Mouse (Mus musculus): ENCODE measurements at regions not wholly inside any gene's neighbourhood (a gene's known extent, or its start where the extent isn't known, plus 50 kb on each side); places are given as distances from the start of the nearest gene placed in this dataset.

GRCm38 (mm10) chr10:91545421-91545820 is 364.3 kb upstream of the Tmpo start:
- H3K9ac ChIP-seq (ENCODE audit: low read length): no peak overlapping the region
- no peak overlapping the region for H3K27ac ChIP-seq (replicated peaks in 1 of 2; ENCODE audit: control insufficient read depth in 1 of 2, insufficient read depth in 1 of 2, low read depth in 2 of 2, low read length in 2 of 2)
- H3K4me1 ChIP-seq (ENCODE audit: control insufficient read depth in 2 of 2, insufficient read depth in 2 of 2, low read length in 2 of 2): peaks cover 0 to 2% of the 10 kb centered on the region in 2 experiments; a peak in 1 of 4 replicates
- H3K36me3 ChIP-seq (ENCODE audit: control insufficient read depth, insufficient read depth, low read length): no peaks in the 10 kb centered on the region
- H3K4me2 ChIP-seq (ENCODE audit: low read length): no peak overlapping the region
- H3K27me3 ChIP-seq (ENCODE audit: control insufficient read depth, insufficient read depth, low read length): no peaks in the 10 kb centered on the region
- 46% methylated on average over 3 of the region's 3 CpGs for WGBS
- no peak overlapping the region for H3K4me3 ChIP-seq (ENCODE audit: control insufficient read depth in 1 of 2, insufficient read depth in 1 of 2, low read depth in 1 of 2, low read length in 2 of 2)
- H3K9me3 ChIP-seq (ENCODE audit: control insufficient read depth, low read length): no peaks in the 10 kb centered on the region
- no peak for ATAC-seq (ENCODE audit: insufficient number of reproducible peaks, insufficient read depth, low FRiP score, low read depth)

GRCm38 (mm10) chr10:91543167-91543918 is 362.2 kb upstream of the Tmpo start:
- no peaks in the 10 kb centered on the region for H3K36me3 ChIP-seq (ENCODE audit: control insufficient read depth, insufficient read depth, low read length)
- H3K27ac ChIP-seq (replicated peaks in 1 of 2; ENCODE audit: control insufficient read depth in 1 of 2, insufficient read depth in 1 of 2, low read depth in 2 of 2, low read length in 2 of 2): no peak overlapping the region
- H3K4me1 ChIP-seq (ENCODE audit: control insufficient read depth in 2 of 2, insufficient read depth in 2 of 2, low read length in 2 of 2): peaks cover 0 to 2% of the 10 kb centered on the region in 2 experiments; a peak in 1 of 4 replicates
- WGBS: 85% methylated on average over 3 of the region's 3 CpGs
- no peak overlapping the region for H3K4me2 ChIP-seq (ENCODE audit: low read length)
- no peaks in the 10 kb centered on the region for H3K27me3 ChIP-seq (ENCODE audit: control insufficient read depth, insufficient read depth, low read length)
- H3K9me3 ChIP-seq (ENCODE audit: control insufficient read depth, low read length): no peaks in the 10 kb centered on the region
- no peak overlapping the region for H3K4me3 ChIP-seq (ENCODE audit: control insufficient read depth in 1 of 2, insufficient read depth in 1 of 2, low read depth in 1 of 2, low read length in 2 of 2)
- H3K9ac ChIP-seq (ENCODE audit: low read length): no peak overlapping the region
- no peak for ATAC-seq (ENCODE audit: insufficient number of reproducible peaks, insufficient read depth, low FRiP score, low read depth)

- H3K9me3 ChIP-seq (ENCODE audit: control insufficient read depth, low read length): no peaks in the 10 kb centered on the region
- no peak overlapping the region for H3K9ac ChIP-seq (ENCODE audit: low read length)
- peaks cover 0 to 2% of the 10 kb centered on the region in 2 experiments; a peak in 1 of 4 replicates for H3K4me1 ChIP-seq (ENCODE audit: control insufficient read depth in 2 of 2, insufficient read depth in 2 of 2, low read length in 2 of 2)
- 13% methylated on average over 9 of the region's 9 CpGs for whole genome bisulfite sequencing
- H3K27me3 ChIP-seq (ENCODE audit: control insufficient read depth, insufficient read depth, low read length): no peaks in the 10 kb centered on the region
- no peaks in the 10 kb centered on the region for H3K36me3 ChIP-seq (ENCODE audit: control insufficient read depth, insufficient read depth, low read length)
- no peak overlapping the region for H3K27ac ChIP-seq (replicated peaks in 1 of 2; ENCODE audit: control insufficient read depth in 1 of 2, insufficient read depth in 1 of 2, low read depth in 2 of 2, low read length in 2 of 2)
- no peak overlapping the region for H3K4me2 ChIP-seq (ENCODE audit: low read length)
- no peak for ATAC-seq (ENCODE audit: insufficient number of reproducible peaks, insufficient read depth, low FRiP score, low read depth)
- H3K4me3 ChIP-seq (ENCODE audit: control insufficient read depth in 1 of 2, insufficient read depth in 1 of 2, low read depth in 1 of 2, low read length in 2 of 2): no peak overlapping the region
These were observed 361.1 kb upstream of the Tmpo start for GRCm38 (mm10) chr10:91542201-91542604.

GRCm38 (mm10) chr10:91537241-91537640 is 356.1 kb upstream of the Tmpo start:
- Histone ChIP-seq H3K9ac (ENCODE audit: low read length) (no peak overlapping the region), H3K36me3 (ENCODE audit: control insufficient read depth, insufficient read depth, low read length) (no peaks in the 10 kb centered on the region), H3K27ac (replicated peaks in 1 of 2; ENCODE audit: control insufficient read depth in 1 of 2, insufficient read depth in 1 of 2, low read depth in 2 of 2, low read length in 2 of 2) (no peak overlapping the region), H3K4me2 (ENCODE audit: low read length) (no peak overlapping the region), H3K4me3 (ENCODE audit: control insufficient read depth in 1 of 2, insufficient read depth in 1 of 2, low read depth in 1 of 2, low read length in 2 of 2) (no peak overlapping the region), H3K27me3 (ENCODE audit: control insufficient read depth, insufficient read depth, low read length) (no peaks in the 10 kb centered on the region), H3K4me1 (ENCODE audit: control insufficient read depth in 2 of 2, insufficient read depth in 2 of 2, low read length in 2 of 2) (no peaks in the 10 kb centered on the region), H3K9me3 (ENCODE audit: control insufficient read depth, low read length) (no peaks in the 10 kb centered on the region)
- ATAC-seq (ENCODE audit: insufficient number of reproducible peaks, insufficient read depth, low FRiP score, low read depth): no peak
- WGBS: 70% methylated on average over 8 of the region's 8 CpGs

GRCm38 (mm10) chr10:91535392-91535791 is 354.3 kb upstream of the Tmpo start:
- H3K27me3 ChIP-seq (ENCODE audit: control insufficient read depth, insufficient read depth, low read length): no peaks in the 10 kb centered on the region
- H3K4me1 ChIP-seq (ENCODE audit: control insufficient read depth in 2 of 2, insufficient read depth in 2 of 2, low read length in 2 of 2): no peaks in the 10 kb centered on the region
- WGBS: 77% methylated on average over 2 of the region's 2 CpGs
- no peak overlapping the region for H3K4me2 ChIP-seq (ENCODE audit: low read length)
- no peak overlapping the region for H3K27ac ChIP-seq (replicated peaks in 1 of 2; ENCODE audit: control insufficient read depth in 1 of 2, insufficient read depth in 1 of 2, low read depth in 2 of 2, low read length in 2 of 2)
- no peak overlapping the region for H3K4me3 ChIP-seq (ENCODE audit: control insufficient read depth in 1 of 2, insufficient read depth in 1 of 2, low read depth in 1 of 2, low read length in 2 of 2)
- H3K9me3 ChIP-seq (ENCODE audit: control insufficient read depth, low read length): no peaks in the 10 kb centered on the region
- ATAC-seq (ENCODE audit: insufficient number of reproducible peaks, insufficient read depth, low FRiP score, low read depth): no peak
- H3K36me3 ChIP-seq (ENCODE audit: control insufficient read depth, insufficient read depth, low read length): no peaks in the 10 kb centered on the region
- H3K9ac ChIP-seq (ENCODE audit: low read length): no peak overlapping the region

GRCm38 (mm10) chr10:91528305-91528704 is 347.2 kb upstream of the Tmpo start:
- WGBS: 79% methylated on average over 2 of the region's 2 CpGs
- H3K27ac ChIP-seq (replicated peaks in 1 of 2; ENCODE audit: control insufficient read depth in 1 of 2, insufficient read depth in 1 of 2, low read depth in 2 of 2, low read length in 2 of 2): no peak overlapping the region

GRCm38 (mm10) chr10:91521168-91521567 is 340.1 kb upstream of the Tmpo start:
- ATAC-seq (ENCODE audit: insufficient number of reproducible peaks, insufficient read depth, low FRiP score, low read depth): no peak

More at GRCm38 (mm10) chr10:91528305-91528704, 347.2 kb upstream of the Tmpo start:
- Histone ChIP-seq H3K9me3 (ENCODE audit: control insufficient read depth, low read length) (0 out of 2 replicates have a peak, but pooled peaks cover 6% of the 10 kb centered on the region), H3K9ac (ENCODE audit: low read length) (no peak overlapping the region), H3K4me1 (ENCODE audit: control insufficient read depth in 2 of 2, insufficient read depth in 2 of 2, low read length in 2 of 2) (no peaks in the 10 kb centered on the region), H3K4me3 (ENCODE audit: control insufficient read depth in 1 of 2, insufficient read depth in 1 of 2, low read depth in 1 of 2, low read length in 2 of 2) (no peak overlapping the region), H3K4me2 (ENCODE audit: low read length) (no peak overlapping the region), H3K36me3 (ENCODE audit: control insufficient read depth, insufficient read depth, low read length) (no peaks in the 10 kb centered on the region), H3K27me3 (ENCODE audit: control insufficient read depth, insufficient read depth, low read length) (no peaks in the 10 kb centered on the region)
- no peak for ATAC-seq (ENCODE audit: insufficient number of reproducible peaks, insufficient read depth, low FRiP score, low read depth)

GRCm38 (mm10) chr10:91515021-91515371 is 333.9 kb upstream of the Tmpo start:
- no peaks in the 10 kb centered on the region for H3K9me3 ChIP-seq (ENCODE audit: control insufficient read depth, low read length)
- H3K27ac ChIP-seq (replicated peaks in 1 of 2; ENCODE audit: control insufficient read depth in 1 of 2, insufficient read depth in 1 of 2, low read depth in 2 of 2, low read length in 2 of 2): no peak overlapping the region
- H3K36me3 ChIP-seq (ENCODE audit: control insufficient read depth, insufficient read depth, low read length): no peaks in the 10 kb centered on the region
- H3K4me3 ChIP-seq (ENCODE audit: control insufficient read depth in 1 of 2, insufficient read depth in 1 of 2, low read depth in 1 of 2, low read length in 2 of 2): no peak overlapping the region
- no peak overlapping the region for H3K9ac ChIP-seq (ENCODE audit: low read length)
- H3K27me3 ChIP-seq (ENCODE audit: control insufficient read depth, insufficient read depth, low read length): no peaks in the 10 kb centered on the region
- no peak for ATAC-seq (ENCODE audit: insufficient number of reproducible peaks, insufficient read depth, low FRiP score, low read depth)
- WGBS: 58% methylated on average over 2 of the region's 2 CpGs
- no peak overlapping the region for H3K4me2 ChIP-seq (ENCODE audit: low read length)
- H3K4me1 ChIP-seq (ENCODE audit: control insufficient read depth in 2 of 2, insufficient read depth in 2 of 2, low read length in 2 of 2): no peaks in the 10 kb centered on the region

More at GRCm38 (mm10) chr10:91521168-91521567, 340.1 kb upstream of the Tmpo start:
- no peaks in the 10 kb centered on the region for H3K27me3 ChIP-seq (ENCODE audit: control insufficient read depth, insufficient read depth, low read length)
- no peaks in the 10 kb centered on the region for H3K4me1 ChIP-seq (ENCODE audit: control insufficient read depth in 2 of 2, insufficient read depth in 2 of 2, low read length in 2 of 2)
- H3K4me2 ChIP-seq (ENCODE audit: low read length): no peak overlapping the region
- H3K36me3 ChIP-seq (ENCODE audit: control insufficient read depth, insufficient read depth, low read length): no peaks in the 10 kb centered on the region
- 86% methylated on average over 2 of the region's 2 CpGs for WGBS
- H3K9ac ChIP-seq (ENCODE audit: low read length): no peak overlapping the region
- no peaks in the 10 kb centered on the region for H3K9me3 ChIP-seq (ENCODE audit: control insufficient read depth, low read length)
- H3K4me3 ChIP-seq (ENCODE audit: control insufficient read depth in 1 of 2, insufficient read depth in 1 of 2, low read depth in 1 of 2, low read length in 2 of 2): no peak overlapping the region
- no peak overlapping the region for H3K27ac ChIP-seq (replicated peaks in 1 of 2; ENCODE audit: control insufficient read depth in 1 of 2, insufficient read depth in 1 of 2, low read depth in 2 of 2, low read length in 2 of 2)
